Mouse (Mus musculus): ENCODE measurements around the gene Fhad1. TPM values are rescaled to one million over a fixed set of nuclear protein-coding genes. Genes with fewer than 3 reads are reported as not detected.

The Fhad1 gene
- total and polyA plus RNA-seq, 3 experiments, result 4.8 to 8.6 (median 5.5) TPM

DNA sequence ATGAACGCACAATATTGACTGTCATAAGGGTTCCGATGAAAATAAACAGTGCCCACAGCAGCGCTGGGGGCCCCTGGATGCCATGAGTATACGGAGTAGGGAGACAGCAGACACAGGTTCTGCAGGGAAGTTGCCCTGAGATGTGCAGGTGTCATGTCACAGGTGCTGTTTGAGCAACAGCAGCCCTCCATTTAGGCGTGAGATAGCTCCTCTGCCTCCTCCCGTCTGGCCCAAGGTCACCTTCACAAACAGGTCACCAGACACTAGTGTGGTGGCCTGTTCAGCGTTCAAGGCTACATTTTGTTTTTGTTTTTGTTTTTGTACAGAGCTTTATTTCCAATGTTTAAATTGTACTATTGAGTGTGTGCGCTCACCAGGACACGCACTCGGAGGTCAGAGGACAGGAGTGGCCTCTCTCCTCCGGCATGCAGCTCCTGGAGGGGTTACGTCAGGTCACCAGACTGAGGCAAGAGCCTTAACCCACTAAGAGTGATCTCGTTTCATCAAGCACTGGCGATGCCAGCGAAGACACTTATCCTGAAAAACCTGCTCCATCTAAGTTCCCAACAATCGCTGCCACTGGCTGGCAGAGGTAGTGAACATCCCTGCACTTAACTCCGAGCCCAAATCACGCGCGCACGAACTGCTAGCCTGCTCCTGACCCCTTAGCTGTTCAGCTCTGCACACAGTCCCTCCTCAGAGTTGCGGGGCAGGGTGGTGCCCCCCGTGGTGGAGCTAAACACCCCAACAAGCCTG, 46.8 kb upstream of the Fhad1 start:
- dilution Hi-C loops (cut with MboI; ENCODE audit: extremely low pct_ligation_motif_present, extremely low pct_unique_long_range_greater_than_20kb, low sequenced_read_pairs) (no loop called here), in situ Hi-C loops (cut with MboI; ENCODE audit: low pct_ligation_motif_present, low pct_unique_long_range_greater_than_20kb, low sequenced_read_pairs) (no loop called here)
- H3K9ac ChIP-seq (ENCODE audit: insufficient read depth, low read depth), result no peak overlapping the region
- H3K79me2 ChIP-seq (replicated peaks; ENCODE audit: control insufficient read depth, extremely low read depth, insufficient read depth, poor library complexity, severe bottlenecking), result no peaks in the 10 kb centered on the region
- H3K27me3 ChIP-seq (replicated peaks), result no peaks in the 10 kb centered on the region
- H3K27ac ChIP-seq (ENCODE audit: insufficient read depth, low read depth), result no peak overlapping the region
- peaks cover 0 to 14% of the 10 kb centered on the region in 2 experiments; a peak in 2 of 4 replicates for H3K4me1 ChIP-seq (ENCODE audit: control insufficient read depth in 1 of 2, insufficient read depth in 2 of 2)
- H3K4me2 ChIP-seq (ENCODE audit: insufficient read depth, low read depth, poor library complexity, severe bottlenecking), result no peak overlapping the region
- H3K9me3 ChIP-seq (replicated peaks; ENCODE audit: low read length), result no peaks in the 10 kb centered on the region
- DNase-seq (ENCODE audit: extremely low read depth), result no peak
- peaks cover 0 to 2% of the 10 kb centered on the region in 2 experiments for H3K36me3 ChIP-seq (replicated peaks in 1 of 2; ENCODE audit: control insufficient read depth in 1 of 2, insufficient read depth in 1 of 2, low read length in 1 of 2)
- TF ChIP-seq JUN (IDR thresholded peaks at IDR 0.05; ENCODE audit: insufficient read depth, low read depth, low read length), result no peak
- no peak for TF ChIP-seq IRF4 (IDR thresholded peaks at IDR 0.05; ENCODE audit: low read depth, low read length)
- no peak for TF ChIP-seq BHLHE40 (IDR thresholded peaks at IDR 0.05; ENCODE audit: low read depth, low read length)
- no peak overlapping the region for H3K4me3 ChIP-seq (replicated peaks in 1 of 3; ENCODE audit: low read depth in 2 of 3, low read length in 2 of 3, poor library complexity in 1 of 3)

DNA sequence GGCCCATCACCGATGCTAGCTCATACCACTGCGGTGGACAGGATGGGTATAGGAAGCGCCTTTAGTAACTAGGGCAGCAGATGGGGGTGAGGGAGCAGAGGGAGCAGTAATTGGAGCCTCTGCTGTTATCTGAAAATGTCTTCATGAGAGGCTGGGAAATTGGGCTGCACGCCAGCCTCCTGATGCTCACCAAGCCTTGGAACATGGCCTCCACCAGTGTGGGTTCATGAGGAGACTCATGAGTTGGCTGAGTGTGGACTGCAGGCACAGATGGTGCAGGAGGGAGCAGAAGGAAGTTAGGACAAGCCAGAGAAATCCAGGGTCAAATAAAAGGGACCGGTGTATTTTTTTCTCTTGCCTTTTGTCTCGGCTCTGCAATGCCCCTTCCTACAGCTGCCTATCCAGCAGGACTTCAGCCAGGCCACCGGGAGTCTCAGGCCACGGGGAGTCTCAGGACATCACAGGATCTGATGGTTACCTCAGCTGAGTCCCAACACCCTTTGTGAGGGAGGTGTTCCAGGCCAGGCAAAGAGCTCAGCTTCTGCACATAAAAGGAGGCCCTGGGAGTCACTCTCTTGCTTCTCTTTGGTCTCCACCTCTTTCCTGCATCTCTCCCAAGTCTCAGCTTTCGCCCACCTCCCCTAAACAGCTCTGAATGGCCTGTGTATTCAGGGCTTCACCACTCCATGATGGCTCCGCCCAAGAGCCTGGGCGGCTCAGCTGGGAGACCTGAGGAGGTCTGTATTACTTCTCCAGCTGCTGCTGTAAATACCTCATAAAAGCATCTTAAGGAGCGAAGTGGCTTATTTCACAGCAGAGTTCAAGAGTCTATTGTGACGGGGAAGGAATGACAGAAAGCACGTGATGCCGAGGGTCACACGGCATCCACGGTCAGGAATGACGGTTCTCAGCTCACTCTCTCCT, 45.8 kb upstream of the Fhad1 start:
- TF ChIP-seq ZMIZ1 (IDR thresholded peaks at IDR 0.05; ENCODE audit: low read depth, low read length) (no peak), ZKSCAN1 (IDR thresholded peaks at IDR 0.05; ENCODE audit: borderline replicate concordance, low read depth, low read length) (no peak)
- H3K79me2 ChIP-seq (replicated peaks; ENCODE audit: control insufficient read depth, extremely low read depth, insufficient read depth, poor library complexity, severe bottlenecking), result no peaks in the 10 kb centered on the region
- H3K27ac ChIP-seq (ENCODE audit: insufficient read depth, low read depth), result no peak overlapping the region
- no peak for DNase-seq (ENCODE audit: extremely low read depth)
- H3K4me1 ChIP-seq (ENCODE audit: control insufficient read depth in 1 of 2, insufficient read depth in 2 of 2), result peaks cover 0 to 8% of the 10 kb centered on the region in 2 experiments; a peak in 2 of 4 replicates
- dilution Hi-C loops (cut with MboI; ENCODE audit: extremely low pct_ligation_motif_present, extremely low pct_unique_long_range_greater_than_20kb, low sequenced_read_pairs), result no loop called here
- H3K9me3 ChIP-seq (replicated peaks; ENCODE audit: low read length), result no peaks in the 10 kb centered on the region
- no peaks in the 10 kb centered on the region for H3K27me3 ChIP-seq (replicated peaks)
- no peak overlapping the region for H3K4me2 ChIP-seq (ENCODE audit: insufficient read depth, low read depth, poor library complexity, severe bottlenecking)
- no peak overlapping the region for H3K9ac ChIP-seq (ENCODE audit: insufficient read depth, low read depth)
- H3K4me3 ChIP-seq (replicated peaks in 1 of 3; ENCODE audit: low read depth in 2 of 3, low read length in 2 of 3, poor library complexity in 1 of 3), result no peak overlapping the region
- in situ Hi-C loops (cut with MboI; ENCODE audit: low pct_ligation_motif_present, low pct_unique_long_range_greater_than_20kb, low sequenced_read_pairs), result no loop called here
- peaks cover 0 to 2% of the 10 kb centered on the region in 2 experiments for H3K36me3 ChIP-seq (replicated peaks in 1 of 2; ENCODE audit: control insufficient read depth in 1 of 2, insufficient read depth in 1 of 2, low read length in 1 of 2)

DNA sequence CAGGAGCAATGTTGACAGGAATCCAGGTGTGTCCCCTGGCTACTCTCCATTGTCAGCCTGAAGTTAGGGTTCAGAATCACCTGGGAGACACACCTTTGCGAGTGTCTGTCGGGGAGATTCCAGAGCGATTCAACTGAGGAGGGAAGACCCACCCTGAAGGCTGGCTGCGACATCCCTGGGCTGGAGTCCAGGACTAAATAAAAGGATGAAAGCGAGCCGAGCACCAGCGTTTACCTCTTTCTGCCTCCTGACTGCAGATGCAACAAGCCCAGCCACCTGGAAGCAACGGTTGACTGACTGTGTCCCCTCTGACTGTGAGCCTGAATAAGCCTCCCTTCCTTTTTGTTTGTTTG, 44.9 kb upstream of the Fhad1 start:
- dilution Hi-C loops (cut with MboI; ENCODE audit: extremely low pct_ligation_motif_present, extremely low pct_unique_long_range_greater_than_20kb, low sequenced_read_pairs), result no loop called here
- Histone ChIP-seq H3K9me3 (replicated peaks; ENCODE audit: low read length) (no peaks in the 10 kb centered on the region), H3K79me2 (replicated peaks; ENCODE audit: control insufficient read depth, extremely low read depth, insufficient read depth, poor library complexity, severe bottlenecking) (no peaks in the 10 kb centered on the region), H3K27me3 (replicated peaks) (no peaks in the 10 kb centered on the region), H3K36me3 (replicated peaks in 1 of 2; ENCODE audit: control insufficient read depth in 1 of 2, insufficient read depth in 1 of 2, low read length in 1 of 2) (peaks cover 0 to 2% of the 10 kb centered on the region in 2 experiments), H3K4me3 (replicated peaks in 1 of 3; ENCODE audit: low read depth in 2 of 3, low read length in 2 of 3, poor library complexity in 1 of 3) (no peak overlapping the region), H3K4me2 (ENCODE audit: insufficient read depth, low read depth, poor library complexity, severe bottlenecking) (no peak overlapping the region), H3K4me1 (ENCODE audit: control insufficient read depth in 1 of 2, insufficient read depth in 2 of 2) (peaks cover 0 to 7% of the 10 kb centered on the region in 2 experiments; a peak in 2 of 4 replicates), H3K27ac (ENCODE audit: insufficient read depth, low read depth) (no peak overlapping the region), H3K9ac (ENCODE audit: insufficient read depth, low read depth) (no peak overlapping the region)
- in situ Hi-C loops (cut with MboI; ENCODE audit: low pct_ligation_motif_present, low pct_unique_long_range_greater_than_20kb, low sequenced_read_pairs), result no loop called here
- TF ChIP-seq SMC3 (IDR thresholded peaks at IDR 0.05; ENCODE audit: low read depth, low read length) (no peak), UBTF (IDR thresholded peaks at IDR 0.05; ENCODE audit: low read depth, low read length) (no peak), ZMIZ1 (IDR thresholded peaks at IDR 0.05; ENCODE audit: low read depth, low read length) (no peak), MAX (IDR thresholded peaks at IDR 0.05; ENCODE audit: low read length) (no peak), MYC (IDR thresholded peaks at IDR 0.05; ENCODE audit: low read depth, low read length) (no peak), JUND (conservative IDR thresholded peaks at IDR 0.05; ENCODE audit: low read depth, low read length) (no peak), EP300 (IDR thresholded peaks at IDR 0.05; ENCODE audit: low read length) (no peak), CHD1 (IDR thresholded peaks at IDR 0.05; ENCODE audit: low read depth, low read length) (no peak), MAZ (IDR thresholded peaks at IDR 0.05; ENCODE audit: low read depth, low read length) (no peak), HCFC1 (IDR thresholded peaks at IDR 0.05; ENCODE audit: low read depth, low read length) (no peak), IRF4 (IDR thresholded peaks at IDR 0.05; ENCODE audit: low read depth, low read length) (no peak), PAX5 (IDR thresholded peaks at IDR 0.05; ENCODE audit: low read length) (no peak), MEF2A (IDR thresholded peaks at IDR 0.05; ENCODE audit: borderline replicate concordance, low read depth, low read length) (no peak), ZC3H11A (IDR thresholded peaks at IDR 0.05; ENCODE audit: low read depth, low read length) (no peak), MAFK (IDR thresholded peaks at IDR 0.05; ENCODE audit: insufficient replicate concordance, low read length) (no peak), RAD21 (IDR thresholded peaks at IDR 0.05; ENCODE audit: low read depth, low read length) (no peak), TBP (conservative IDR thresholded peaks at IDR 0.05; ENCODE audit: low read depth, low read length) (no peak)
- no peak for DNase-seq (ENCODE audit: extremely low read depth)
